9 mouse cellular contexts compared by ENCODE assay signal in genomic region chr9:45117741-45118431, GRCm38 (mm10). TPM values are rescaled to one million over a fixed set of nuclear protein-coding genes. Genes with fewer than 3 reads are reported as not detected.
DNase-seq lines count a peak whose midpoint lies in the region; ATAC-seq and TF ChIP-seq lines count a peak whose summit lies in the region.
"Had no signal": no experiment of that assay in that cellular context is flagged by ENCODE, and none has a peak within 500 bp of the region (broad histone marks: within the 10 kb centered on the region; RNA-seq: fewer than 3 reads in every experiment).

Scn2b (plus strand) TSS chr9:45117782.

- H3K9me3 ChIP-seq in hindbrain, embryonic 13.5 days, result no peaks in the 10 kb centered on the region
- no peaks in the 10 kb centered on the region for H3K9me3 ChIP-seq in liver, embryonic 15.5 days (replicated peaks)
- H3K9me3 ChIP-seq: G1E had no signal

- H3K27me3 ChIP-seq in spleen, adult 2 months (ENCODE audit: control insufficient read depth, insufficient read depth, low read length), result no peaks in the 10 kb centered on the region
- H3K27me3 ChIP-seq in hindbrain, embryonic 13.5 days, result peaks cover 12% of the 10 kb centered on the region; the same call in 1 of the 2 replicates
- H3K27me3 ChIP-seq in liver, embryonic 15.5 days, result peaks cover 57% of the 10 kb centered on the region

- ATAC-seq in hindbrain, embryonic 13.5 days (ENCODE audit: low FRiP score), result peak; percentile 12; the same call in 1 of the 2 replicates
- no peak for ATAC-seq in liver, embryonic 15.5 days (ENCODE audit: insufficient read depth)
- no peak for ATAC-seq in granulocyte monocyte progenitor cell, adult 5-6 weeks (replicated peaks; ENCODE audit: poor library complexity, severe bottlenecking)

- H3K4me1 ChIP-seq in spleen, adult 2 months (ENCODE audit: control insufficient read depth, insufficient read depth, insufficient read length), result peaks cover 7% of the 10 kb centered on the region; the same call in 1 of the 2 replicates
- H3K4me1 ChIP-seq in hindbrain, embryonic 13.5 days (replicated peaks), result peaks cover 44% of the 10 kb centered on the region
- H3K4me1 ChIP-seq in liver, embryonic 15.5 days (replicated peaks), result peaks cover 14% of the 10 kb centered on the region; the same call in 1 of the 2 replicates

- peak within 1 kb of the TSS; percentile 74 for H3K4me2 ChIP-seq in hindbrain, embryonic 13.5 days
- peak within 1 kb of the TSS; percentile 40 for H3K4me2 ChIP-seq in liver, embryonic 15.5 days

- 7% methylated on average over 13 of the region's 13 CpGs for WGBS in spleen, adult 2 months
- 0% methylated on average over 13 of the region's 13 CpGs for WGBS in hindbrain, embryonic 13.5 days
- WGBS in liver, embryonic 15.5 days (ENCODE audit: insufficient replicate concordance), result 2% methylated on average over 13 of the region's 13 CpGs

- TF ChIP-seq POLR2A in spleen, adult 2 months (IDR thresholded peaks at IDR 0.05; ENCODE audit: low read depth, low read length), result no peak

- peak within 1 kb of the TSS; percentile 90 for H3K9ac ChIP-seq in hindbrain, embryonic 13.5 days
- H3K9ac ChIP-seq in liver, embryonic 15.5 days, result no peak within 1 kb of the TSS

- no peak within 1 kb of the TSS; the same call in 1 of the 2 replicates for H3K4me3 ChIP-seq in spleen, adult 2 months (ENCODE audit: extremely low read depth, insufficient read depth, insufficient read length)
- H3K4me3 ChIP-seq in hindbrain, embryonic 13.5 days, result peak within 1 kb of the TSS; percentile 71
- peak within 1 kb of the TSS; percentile 24; the same call in 1 of the 2 replicates for H3K4me3 ChIP-seq in liver, embryonic 15.5 days (replicated peaks)

- no peaks in the 10 kb centered on the region for H3K36me3 ChIP-seq in spleen, adult 2 months (ENCODE audit: control insufficient read depth, insufficient read depth, low read length)
- H3K36me3 ChIP-seq in hindbrain, embryonic 13.5 days, result no peaks in the 10 kb centered on the region; the same call in 1 of the 2 replicates
- no peaks in the 10 kb centered on the region for H3K36me3 ChIP-seq in liver, embryonic 15.5 days (replicated peaks)
- H3K36me3 ChIP-seq: G1E had no signal

- no peak for TF ChIP-seq CTCF in spleen, adult 2 months (IDR thresholded peaks at IDR 0.05; ENCODE audit: extremely low read depth, insufficient read depth, insufficient read length, insufficient replicate concordance)

- intact Hi-C loops in heart, postnatal 14 days (cut with DNase I), result no loop called here

- H3K27ac ChIP-seq in spleen, adult 2 months (ENCODE audit: insufficient read depth, low read length), result peak within 1 kb of the TSS; percentile 22; the same call in 1 of the 2 replicates
- H3K27ac ChIP-seq in hindbrain, embryonic 13.5 days, result peak within 1 kb of the TSS; percentile 92
- H3K27ac ChIP-seq in liver, embryonic 15.5 days (replicated peaks), result no peak within 1 kb of the TSS

- DNase-seq in heart, adult 11 months, result peak; percentile 93
- DNase-seq in heart, postnatal 14 days, result no peak
- DNase-seq in spleen, adult 2 months (ENCODE audit: low read depth in 1 of 2, low spot score in 2 of 2), result no peak
- no peak for DNase-seq in spleen, postnatal 4 days (ENCODE audit: low spot score in 2 of 2)
- peak; percentile 44 for DNase-seq in thymus, postnatal 0 days (ENCODE audit: low spot score)

RNA-seq across cellular contexts. Expression of gene Scn2b, which starts in this region (rescaled TPM):
- 1 to 10 TPM; 1.2 to 1.4 TPM for total RNA-seq in heart, postnatal 14 days (2021)
- 0.97 and 1.8 TPM in 2 replicates for polyA plus RNA-seq in spleen, adult 2 months (2012; rRNA removed)
- polyA plus RNA-seq in hindbrain, embryonic 13.5 days (2015; fragmentation: Nextera tagmentation; extraction: Ambion mirVana), result 7.6 and 8.0 TPM in 2 replicates
- 0.17 and 0.22 TPM in 2 replicates for polyA plus RNA-seq in liver, embryonic 15.5 days (2015; fragmentation: Nextera tagmentation; extraction: Ambion mirVana)
- 5.4 and 6.6 TPM in 2 replicates for polyA plus RNA-seq in thymus, postnatal 0 days (2015; fragmentation: Nextera tagmentation; extraction: Ambion mirVana)
- total RNA-seq in granulocyte monocyte progenitor cell, adult 5-6 weeks (2014; fragmentation: Nextera tagmentation), result not detected in 2 replicates
- total RNA-seq in granulocyte monocyte progenitor cell, adult 5-6 weeks (2017), result not detected in 2 replicates
- polyA plus RNA-seq: G1E had no signal

Comparison
In these comparisons a context has a peak if more than half of its experiments do, and no peak if none do; other contexts are left out.
1. DNase-seq: peak in heart, adult 11 months (single experiment) and thymus, postnatal 0 days (single experiment); none in heart, postnatal 14 days (0 of 2), spleen, adult 2 months (0 of 2) and spleen, postnatal 4 days (0 of 2).